Mouse (Mus musculus): ENCODE measurements around the gene Hivep3. TPM values are rescaled to one million over a fixed set of nuclear protein-coding genes. Genes with fewer than 3 reads are reported as not detected.

The Hivep3 gene
- total and polyA plus RNA-seq, 3 experiments: 14.4 to 32.3 (median 21.2) TPM

DNA sequence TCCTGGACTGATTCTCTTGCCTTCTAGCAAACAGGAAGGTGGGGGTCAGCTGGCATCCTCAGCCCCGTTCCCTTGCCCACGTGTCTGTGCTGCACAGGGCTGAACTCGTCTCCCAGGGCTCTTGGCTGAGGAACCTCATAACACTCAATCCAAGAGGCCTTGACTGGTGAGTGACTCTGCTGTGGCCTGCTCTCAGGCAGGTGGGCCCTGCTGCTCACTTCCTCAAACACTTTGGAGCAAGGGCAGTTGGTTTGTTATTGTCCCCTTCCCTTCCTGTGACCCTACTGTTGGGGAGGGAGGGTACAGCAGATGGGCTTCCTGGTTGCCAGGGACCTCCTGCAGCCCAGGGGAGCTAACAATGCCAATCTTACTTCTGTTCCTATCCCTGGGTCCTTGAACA, 94.8 kb downstream of the Hivep3 start:
- Histone ChIP-seq H3K27me3 (replicated peaks) (no peaks in the 10 kb centered on the region), H3K27ac (ENCODE audit: insufficient read depth, low read depth) (0 out of 2 replicates have a peak overlapping the region, but pooled peaks have one; percentile 31), H3K4me2 (ENCODE audit: insufficient read depth, low read depth, poor library complexity, severe bottlenecking) (0 out of 2 replicates have a peak overlapping the region, but pooled peaks have one; percentile 22), H3K9ac (ENCODE audit: insufficient read depth, low read depth) (0 out of 2 replicates have a peak overlapping the region, but pooled peaks have one; percentile 1), H3K4me1 (ENCODE audit: control insufficient read depth in 1 of 2, insufficient read depth in 2 of 2) (peaks cover 19 to 53% of the 10 kb centered on the region in 2 experiments), H3K79me2 (replicated peaks; ENCODE audit: control insufficient read depth, extremely low read depth, insufficient read depth, poor library complexity, severe bottlenecking) (peaks cover under 1% of the 10 kb centered on the region; the same call in 1 of the 2 replicates), H3K36me3 (replicated peaks in 1 of 2; ENCODE audit: control insufficient read depth in 1 of 2, insufficient read depth in 1 of 2, low read length in 1 of 2) (peaks cover 0 to 2% of the 10 kb centered on the region in 2 experiments), H3K4me3 (replicated peaks in 1 of 3; ENCODE audit: low read depth in 2 of 3, low read length in 2 of 3, poor library complexity in 1 of 3) (no peak overlapping the region), H3K9me3 (replicated peaks; ENCODE audit: low read length) (peaks cover 2% of the 10 kb centered on the region)
- in situ Hi-C loops (cut with MboI; ENCODE audit: low pct_ligation_motif_present, low pct_unique_long_range_greater_than_20kb, low sequenced_read_pairs): no loop called here
- dilution Hi-C loops (cut with MboI; ENCODE audit: extremely low pct_ligation_motif_present, extremely low pct_unique_long_range_greater_than_20kb, low sequenced_read_pairs): no loop called here
- DNase-seq (ENCODE audit: extremely low read depth): no peak
- TF ChIP-seq PAX5 (IDR thresholded peaks at IDR 0.05; ENCODE audit: low read length): no peak
- no peak for TF ChIP-seq HCFC1 (IDR thresholded peaks at IDR 0.05; ENCODE audit: low read depth, low read length)
- TF ChIP-seq ZMIZ1 (IDR thresholded peaks at IDR 0.05; ENCODE audit: low read depth, low read length): no peak
- no peak for TF ChIP-seq GABPA (IDR thresholded peaks at IDR 0.05; ENCODE audit: insufficient replicate concordance, low read depth, low read length)
- no peak for TF ChIP-seq ZC3H11A (IDR thresholded peaks at IDR 0.05; ENCODE audit: low read depth, low read length)
- no peak for TF ChIP-seq USF1 (IDR thresholded peaks at IDR 0.05; ENCODE audit: low read depth, low read length)
- no peak for TF ChIP-seq SMC3 (IDR thresholded peaks at IDR 0.05; ENCODE audit: low read depth, low read length)
- TF ChIP-seq TCF12 (IDR thresholded peaks at IDR 0.05; ENCODE audit: low read depth, low read length): peak; percentile 59; the same call in 1 of the 2 replicates
- peak; percentile 58; the same call in 1 of the 2 replicates for TF ChIP-seq ELF1 (IDR thresholded peaks at IDR 0.05; ENCODE audit: low read depth, low read length)
- no peak for TF ChIP-seq JUND (conservative IDR thresholded peaks at IDR 0.05; ENCODE audit: low read depth, low read length)
- peak; percentile 59; the same call in 1 of the 2 replicates for TF ChIP-seq EP300 (IDR thresholded peaks at IDR 0.05; ENCODE audit: low read length)
- TF ChIP-seq ZNF384 (IDR thresholded peaks at IDR 0.05; ENCODE audit: low read depth, low read length): no peak
- TF ChIP-seq MAFK (IDR thresholded peaks at IDR 0.05; ENCODE audit: insufficient replicate concordance, low read length): no peak
- no peak for TF ChIP-seq SIN3A (IDR thresholded peaks at IDR 0.05; ENCODE audit: low read length)
- no peak for TF ChIP-seq MYC (IDR thresholded peaks at IDR 0.05; ENCODE audit: low read depth, low read length)
- no peak for TF ChIP-seq CTCF (conservative IDR thresholded peaks at IDR 0.05 in 1 of 2, IDR thresholded peaks at IDR 0.05 in 1 of 2; ENCODE audit: low read depth in 2 of 2, low read length in 2 of 2)
- TF ChIP-seq IRF4 (IDR thresholded peaks at IDR 0.05; ENCODE audit: low read depth, low read length): peak; percentile 73
- no peak for TF ChIP-seq RAD21 (IDR thresholded peaks at IDR 0.05; ENCODE audit: low read depth, low read length)
- no peak for TF ChIP-seq USF2 (conservative IDR thresholded peaks at IDR 0.05; ENCODE audit: low read depth, low read length)
- TF ChIP-seq BHLHE40 (IDR thresholded peaks at IDR 0.05; ENCODE audit: low read depth, low read length): no peak

DNA sequence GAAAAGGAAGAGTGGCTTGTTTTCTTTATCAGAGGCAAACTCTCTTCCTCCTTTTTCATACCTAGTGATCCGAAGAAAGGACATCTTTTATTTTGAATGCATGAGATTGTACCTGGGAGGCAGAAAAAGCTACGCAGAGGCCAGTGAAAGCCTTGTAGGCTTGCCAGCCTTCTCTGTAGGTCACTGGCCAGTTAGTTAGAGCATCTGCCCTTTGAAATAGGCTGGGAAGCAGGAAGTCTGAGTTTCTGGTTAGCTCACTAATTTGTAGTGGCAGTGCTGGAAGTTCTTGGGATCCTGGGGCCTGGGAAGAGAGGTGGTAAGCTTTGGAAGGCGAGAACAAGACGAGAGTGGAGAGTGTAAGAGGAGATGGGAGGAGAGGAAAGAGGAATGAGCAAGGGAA, 95.4 kb downstream of the Hivep3 start:
- Histone ChIP-seq H3K4me2 (ENCODE audit: insufficient read depth, low read depth, poor library complexity, severe bottlenecking) (no peak overlapping the region), H3K4me1 (ENCODE audit: control insufficient read depth in 1 of 2, insufficient read depth in 2 of 2) (peaks cover 25 to 59% of the 10 kb centered on the region in 2 experiments), H3K27me3 (replicated peaks) (no peaks in the 10 kb centered on the region), H3K9ac (ENCODE audit: insufficient read depth, low read depth) (no peak overlapping the region), H3K4me3 (replicated peaks in 1 of 3; ENCODE audit: low read depth in 2 of 3, low read length in 2 of 3, poor library complexity in 1 of 3) (no peak overlapping the region), H3K9me3 (replicated peaks; ENCODE audit: low read length) (no peaks in the 10 kb centered on the region), H3K27ac (ENCODE audit: insufficient read depth, low read depth) (no peak overlapping the region), H3K36me3 (replicated peaks in 1 of 2; ENCODE audit: control insufficient read depth in 1 of 2, insufficient read depth in 1 of 2, low read length in 1 of 2) (peaks cover 0 to 2% of the 10 kb centered on the region in 2 experiments), H3K79me2 (replicated peaks; ENCODE audit: control insufficient read depth, extremely low read depth, insufficient read depth, poor library complexity, severe bottlenecking) (no peaks in the 10 kb centered on the region)
- in situ Hi-C loops (cut with MboI; ENCODE audit: low pct_ligation_motif_present, low pct_unique_long_range_greater_than_20kb, low sequenced_read_pairs): no loop called here
- DNase-seq (ENCODE audit: extremely low read depth): no peak
- TF ChIP-seq MXI1 (IDR thresholded peaks at IDR 0.05; ENCODE audit: low read depth, low read length) (no peak), RCOR1 (conservative IDR thresholded peaks at IDR 0.05; ENCODE audit: low read depth, low read length) (no peak), CHD1 (IDR thresholded peaks at IDR 0.05; ENCODE audit: low read depth, low read length) (no peak), JUND (conservative IDR thresholded peaks at IDR 0.05; ENCODE audit: low read depth, low read length) (no peak), IRF4 (IDR thresholded peaks at IDR 0.05; ENCODE audit: low read depth, low read length) (no peak), ELF1 (IDR thresholded peaks at IDR 0.05; ENCODE audit: low read depth, low read length) (no peak), GABPA (IDR thresholded peaks at IDR 0.05; ENCODE audit: insufficient replicate concordance, low read depth, low read length) (no peak), HCFC1 (IDR thresholded peaks at IDR 0.05; ENCODE audit: low read depth, low read length) (no peak), MAZ (IDR thresholded peaks at IDR 0.05; ENCODE audit: low read depth, low read length) (no peak), TCF12 (IDR thresholded peaks at IDR 0.05; ENCODE audit: low read depth, low read length) (no peak), ETS1 (conservative IDR thresholded peaks at IDR 0.05; ENCODE audit: low read depth, low read length) (no peak), ZKSCAN1 (IDR thresholded peaks at IDR 0.05; ENCODE audit: borderline replicate concordance, low read depth, low read length) (no peak)
- dilution Hi-C loops (cut with MboI; ENCODE audit: extremely low pct_ligation_motif_present, extremely low pct_unique_long_range_greater_than_20kb, low sequenced_read_pairs): no loop called here
